Mouse (Mus musculus): Measurements from ENCODE around the gene Schip1.

The Schip1 gene

GRCm38 (mm10) chr3:68585213-68585612, 520.6 kb downstream of the Schip1 start:
- no peak for DNase-seq (ENCODE audit: low spot score)

GRCm38 (mm10) chr3:68586646-68587064, 522.1 kb downstream of the Schip1 start:
- no peak for DNase-seq (ENCODE audit: low spot score)

DNA sequence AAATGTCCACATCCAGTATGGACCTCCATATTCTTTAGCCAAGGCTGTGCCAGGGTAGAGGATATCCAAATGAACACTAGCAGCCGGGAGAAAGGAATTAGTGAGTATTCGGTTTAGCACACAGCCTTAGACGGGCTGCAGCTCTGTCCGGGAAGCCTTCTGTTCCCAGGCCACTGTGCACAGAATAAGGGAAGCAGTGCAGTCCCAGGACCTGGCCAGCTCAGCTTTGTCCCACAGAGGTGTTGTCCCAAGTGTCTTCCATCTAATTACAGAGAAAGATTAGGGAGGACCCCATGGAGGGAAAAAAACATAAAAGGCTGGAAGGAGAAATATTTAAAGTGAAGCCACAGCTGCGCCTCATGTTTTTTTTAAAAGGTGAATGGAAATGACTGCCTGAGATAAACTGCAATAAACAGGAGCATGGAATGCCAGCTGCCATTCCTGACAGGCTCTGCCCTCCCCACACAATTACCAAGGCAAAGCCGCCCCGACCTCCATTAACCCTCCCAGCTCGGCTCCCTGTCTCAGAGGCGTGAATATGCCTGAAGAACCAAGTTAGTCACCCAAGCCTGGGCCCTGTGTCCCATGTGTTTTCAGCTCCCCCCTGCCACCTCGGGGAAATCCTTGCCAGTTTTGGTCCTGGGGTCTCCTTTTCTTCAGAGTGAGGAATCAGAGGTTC, 523.1 kb downstream of the Schip1 start:
- no peak for DNase-seq (ENCODE audit: low spot score)

DNA sequence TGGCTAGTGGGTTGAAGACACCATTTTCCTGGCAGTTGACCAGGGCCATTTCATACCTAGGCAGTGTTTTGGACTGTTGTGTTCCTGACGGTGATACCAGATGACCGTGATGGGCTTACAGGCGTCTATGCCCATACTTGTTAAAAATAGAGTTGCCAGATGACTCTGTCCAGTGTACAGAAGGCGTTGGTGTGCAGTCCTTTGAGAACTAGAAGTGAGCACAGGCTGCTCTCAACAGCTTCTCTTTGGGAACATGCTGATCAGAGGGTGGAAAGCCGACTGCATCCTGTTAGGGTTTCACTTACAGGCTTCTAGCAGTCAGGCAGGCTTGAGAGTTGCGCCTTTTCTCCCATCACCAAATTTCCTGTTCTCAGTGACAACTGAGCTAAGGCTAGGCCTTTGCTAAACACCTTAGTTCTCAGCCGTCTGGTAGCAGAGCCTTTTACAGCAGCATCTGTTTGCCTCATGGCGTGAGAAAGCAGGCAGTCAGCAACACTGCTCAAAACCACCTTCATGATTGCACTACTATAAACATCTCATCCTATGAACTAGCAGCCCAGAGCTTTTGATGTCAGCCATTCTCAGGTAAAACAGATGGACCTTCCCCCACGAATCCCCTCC, 524.7 kb downstream of the Schip1 start:
- DNase-seq (ENCODE audit: low spot score), result no peak

- no peak for DNase-seq (ENCODE audit: low spot score)
These were observed 525.8 kb downstream of the Schip1 start for GRCm38 (mm10) chr3:68590436-68590835.

DNA sequence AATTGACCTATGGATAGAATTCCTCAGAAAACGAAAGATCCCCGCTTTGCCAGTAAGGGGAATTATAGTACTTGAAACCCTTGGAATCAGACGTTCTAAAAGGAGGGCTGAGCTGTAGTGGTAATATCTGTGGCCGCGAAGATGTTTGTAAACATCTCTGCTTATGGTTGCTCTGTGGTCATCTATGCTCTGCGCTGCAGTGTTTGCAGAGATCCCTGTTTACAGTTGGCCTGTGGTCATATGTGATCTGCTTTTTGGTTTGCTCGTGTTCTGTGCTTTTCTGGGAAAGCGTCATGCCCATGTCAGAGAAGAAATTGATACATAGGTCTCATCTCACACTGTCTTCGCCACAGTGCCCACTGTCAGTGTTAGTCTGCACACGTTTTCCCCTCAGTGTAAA, 528.0 kb downstream of the Schip1 start:
- DNase-seq (ENCODE audit: low spot score), result no peak

DNA sequence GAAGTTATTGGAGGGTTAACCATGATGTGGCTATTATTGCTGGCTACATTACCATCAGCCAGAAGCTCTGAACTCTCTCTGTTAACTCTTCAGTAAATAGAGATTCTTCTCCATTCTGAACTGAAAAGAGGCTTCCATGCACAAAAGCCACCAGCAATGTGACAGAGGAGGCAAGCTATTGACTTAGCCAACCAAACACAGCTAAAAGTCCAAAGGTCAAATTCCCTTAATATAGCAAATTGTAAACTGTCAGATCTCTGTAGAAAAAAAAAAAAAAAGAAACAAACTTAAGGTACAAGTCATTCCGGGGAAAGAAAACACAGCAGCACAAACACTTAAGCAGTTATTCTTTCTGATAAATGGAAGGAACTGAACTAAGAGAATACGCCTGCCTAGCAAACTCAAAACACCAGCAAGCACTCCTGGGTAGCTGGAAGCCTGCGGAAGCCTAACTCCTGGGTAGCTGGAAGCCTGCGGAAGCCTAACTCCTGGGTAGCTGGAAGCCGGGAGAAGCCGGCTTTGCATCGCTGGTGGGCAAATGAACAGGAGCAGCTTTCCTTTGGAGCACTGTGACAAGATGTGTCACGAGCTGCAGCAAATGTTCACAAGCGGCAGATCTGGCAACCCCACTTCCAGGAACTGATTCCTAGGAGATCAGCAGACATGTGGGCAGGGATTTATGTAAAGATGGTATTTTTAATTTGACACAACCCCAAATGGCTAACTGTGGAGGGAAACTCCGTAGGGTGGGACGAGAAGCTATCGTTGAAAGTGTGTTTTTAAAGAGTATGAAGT, 528.7 kb downstream of the Schip1 start:
- DNase-seq (ENCODE audit: low spot score), result no peak

- DNase-seq (ENCODE audit: low spot score), result no peak
These were observed 530.8 kb downstream of the Schip1 start for GRCm38 (mm10) chr3:68595316-68595925.

- no peak for DNase-seq (ENCODE audit: low spot score)
These were observed 532.3 kb downstream of the Schip1 start for GRCm38 (mm10) chr3:68596938-68597337.

DNA sequence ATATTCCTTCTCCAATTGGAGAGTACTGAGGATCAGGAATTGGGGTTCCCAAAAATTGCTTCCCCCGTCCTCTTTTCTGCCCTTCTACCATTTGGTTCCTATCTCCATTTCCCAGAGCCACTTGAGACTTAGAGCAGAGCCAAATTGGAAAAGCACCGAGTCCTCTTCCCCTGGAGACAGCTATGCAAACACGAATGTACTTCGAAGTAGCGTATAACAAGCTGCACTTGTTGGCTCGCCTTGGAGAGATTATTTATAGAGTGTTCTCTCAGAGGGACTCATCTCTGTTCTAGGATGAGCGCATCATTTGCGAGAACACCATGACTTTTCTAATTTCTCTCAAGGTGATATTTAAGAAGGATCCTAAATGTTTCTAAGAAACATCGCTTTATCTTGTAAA, 538.3 kb downstream of the Schip1 start:
- no peak for DNase-seq (ENCODE audit: low spot score)

DNA sequence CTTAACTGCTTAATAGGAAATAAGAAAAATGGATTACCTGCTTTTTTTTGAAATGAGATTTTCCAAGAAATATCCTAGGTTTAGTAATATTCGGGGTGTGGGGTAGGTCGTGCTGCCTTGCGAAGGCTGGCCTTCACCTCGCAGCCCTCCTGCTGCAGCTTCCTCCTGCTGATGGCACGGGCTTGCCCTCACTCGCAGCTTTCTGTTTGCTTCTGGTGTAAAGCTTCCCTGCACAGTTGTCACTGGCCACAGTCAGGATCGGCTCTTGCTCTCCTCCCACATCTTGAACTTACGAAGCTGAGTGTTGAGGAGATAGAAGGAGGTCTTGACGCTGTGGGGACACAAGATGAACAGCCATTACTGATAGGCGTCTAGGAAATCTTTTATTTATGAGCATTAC, 539.9 kb downstream of the Schip1 start:
- DNase-seq (ENCODE audit: low spot score), result no peak

DNA sequence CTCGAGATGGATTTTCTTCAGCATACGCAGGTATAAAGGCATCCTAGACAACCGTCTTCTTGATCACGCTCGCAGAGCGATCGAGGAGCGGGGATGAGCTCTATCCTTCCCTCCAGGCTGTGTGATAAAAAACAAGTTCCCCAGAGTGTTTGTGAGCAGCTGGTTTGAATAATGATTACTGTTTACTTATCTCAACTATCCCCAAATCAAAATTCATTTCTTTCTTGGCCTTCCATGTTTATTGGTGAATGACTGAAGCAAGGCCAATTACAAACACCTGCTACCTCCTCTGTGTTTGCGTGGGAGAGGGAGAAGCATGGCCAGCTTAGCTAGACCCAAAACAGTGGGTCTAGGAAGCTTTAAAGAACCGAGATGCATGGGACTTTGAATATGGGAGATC, 540.4 kb downstream of the Schip1 start:
- DNase-seq (ENCODE audit: low spot score), result no peak

DNA sequence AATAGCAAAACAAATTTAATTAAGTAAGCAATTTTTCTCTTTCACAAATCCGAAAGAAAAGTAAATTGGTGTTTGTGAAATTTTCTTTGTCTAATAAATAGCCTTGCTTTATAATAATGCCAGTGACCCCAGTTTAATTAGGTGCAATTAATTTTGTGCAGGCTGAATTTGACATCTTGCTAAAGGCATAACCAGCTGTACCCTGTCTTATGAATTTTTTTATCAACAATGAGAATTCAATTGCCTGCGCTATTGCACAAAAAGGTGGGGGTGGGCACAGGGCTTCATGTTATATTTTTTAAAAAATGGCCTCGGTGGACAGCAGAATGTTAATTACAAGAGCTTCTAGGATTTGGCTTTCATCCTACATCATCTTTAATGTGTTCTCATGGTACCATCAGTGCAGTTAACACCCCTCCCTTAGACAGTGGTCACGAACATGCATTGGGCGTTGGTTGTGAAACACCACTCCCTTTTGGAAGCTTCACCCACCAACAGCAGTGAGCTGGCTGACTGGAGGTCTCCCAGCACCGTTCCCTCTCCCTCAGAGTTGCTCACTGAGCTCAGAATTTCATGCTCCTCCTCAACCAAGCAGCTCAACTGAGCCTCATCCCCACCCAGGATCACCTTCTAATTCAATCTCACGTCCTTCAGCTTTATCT, 541.5 kb downstream of the Schip1 start:
- no peak for DNase-seq (ENCODE audit: low spot score)

- DNase-seq (ENCODE audit: low spot score), result no peak
These were observed 542.1 kb downstream of the Schip1 start for GRCm38 (mm10) chr3:68606730-68607129.

DNA sequence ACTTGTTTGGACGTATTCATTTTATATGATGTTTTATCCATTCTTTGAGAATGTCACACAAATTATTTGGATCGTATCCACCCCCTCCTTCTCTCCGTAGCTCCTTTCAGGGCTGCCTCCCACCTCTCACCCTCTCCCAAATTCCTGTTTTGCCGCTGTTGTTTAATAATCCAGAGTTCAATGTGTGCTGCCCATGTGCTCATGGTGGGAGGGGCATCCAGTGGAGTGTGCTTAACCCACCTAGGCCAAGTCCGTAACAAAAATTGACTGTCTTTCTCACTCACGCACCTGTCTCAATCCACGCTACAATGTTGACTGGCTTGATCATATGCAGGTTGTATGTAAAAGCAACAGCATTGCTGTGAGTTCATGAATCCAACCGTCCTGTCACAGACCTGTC, 542.7 kb downstream of the Schip1 start:
- DNase-seq (ENCODE audit: low spot score), result no peak

- peak; percentile 78 for DNase-seq (ENCODE audit: low spot score)
These were observed 544.4 kb downstream of the Schip1 start for GRCm38 (mm10) chr3:68608848-68609497.

DNA sequence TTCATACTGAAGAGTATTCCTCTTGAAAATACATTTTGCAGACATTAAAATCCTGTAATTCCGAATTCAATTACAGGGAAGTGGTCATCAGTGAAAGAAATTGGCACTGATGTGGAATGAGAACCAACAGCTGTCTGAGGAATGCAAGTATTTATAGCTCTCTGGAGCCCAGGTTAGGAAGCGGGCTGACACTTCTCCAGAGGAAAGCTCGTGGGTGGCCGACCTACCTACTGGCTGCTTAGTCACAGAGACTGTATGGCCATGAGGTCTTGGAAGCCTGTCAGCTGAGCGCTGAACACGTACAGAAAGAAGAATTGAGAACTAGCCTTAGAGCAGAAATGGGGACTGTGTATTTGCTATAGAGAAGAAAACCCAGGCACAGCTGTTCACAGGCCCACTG, 545.4 kb downstream of the Schip1 start:
- no peak for DNase-seq (ENCODE audit: low spot score)

GRCm38 (mm10) chr3:68610598-68611261, 546.1 kb downstream of the Schip1 start:
- no peak for DNase-seq (ENCODE audit: low spot score)

DNA sequence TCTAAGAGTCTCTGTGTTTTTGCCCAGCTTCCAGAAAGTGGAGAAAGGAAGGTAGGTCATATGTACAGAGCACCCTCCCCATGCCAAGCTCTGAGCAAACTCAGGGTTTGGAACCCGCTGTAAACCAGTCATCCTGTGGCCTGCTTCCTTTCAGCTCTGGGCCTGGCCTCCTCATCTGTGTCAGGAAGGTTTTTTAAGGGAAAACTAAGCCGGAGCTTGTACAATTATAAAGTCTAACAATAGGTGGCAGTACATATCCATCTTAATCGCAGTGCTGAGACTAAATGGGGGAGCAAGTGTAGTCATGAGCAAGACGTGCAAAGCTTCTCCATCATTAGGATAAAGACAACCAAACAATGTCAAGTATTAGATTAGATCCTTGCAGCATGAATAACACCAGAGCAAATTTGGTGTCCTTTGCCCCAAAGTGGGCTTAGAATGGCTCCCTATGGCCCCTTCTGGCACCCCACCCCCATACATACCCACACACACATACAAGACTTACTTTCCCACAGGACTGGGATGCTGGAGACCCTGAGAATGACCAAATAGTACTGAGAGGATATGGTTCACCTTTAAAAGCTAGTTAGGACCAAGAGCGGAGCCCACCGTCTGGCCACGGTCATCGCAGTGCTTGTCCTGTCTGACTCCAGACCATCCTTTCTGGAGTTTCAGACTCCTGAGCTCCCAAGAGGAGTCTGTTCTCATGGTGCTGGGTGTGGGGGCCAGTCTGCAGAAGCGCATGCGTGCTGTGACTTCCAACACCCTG, 550.6 kb downstream of the Schip1 start:
- no peak for DNase-seq (ENCODE audit: low spot score)

DNA sequence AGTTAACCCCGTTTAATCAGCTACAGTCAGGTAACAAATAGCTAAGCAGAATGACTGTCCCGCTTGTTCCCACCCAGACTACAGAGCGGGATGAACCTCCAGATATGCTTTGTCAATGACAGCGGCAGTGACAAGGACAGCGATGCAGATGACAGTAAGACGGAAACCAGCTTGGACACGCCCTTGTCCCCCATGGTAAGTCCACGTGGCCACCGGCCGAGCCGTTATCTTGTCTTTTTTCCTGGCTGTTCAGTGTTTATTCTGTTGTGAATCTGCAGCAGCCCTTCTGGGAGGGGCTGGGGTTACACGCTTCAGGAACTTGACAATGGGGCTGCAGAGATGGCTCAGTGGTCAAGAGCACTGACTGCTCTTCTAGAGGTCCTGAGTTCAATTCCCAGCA, 551.8 kb downstream of the Schip1 start:
- no peak for DNase-seq (ENCODE audit: low spot score)

All from left cerebral cortex, adult 11 months (tissue).